Mouse (Mus musculus) midbrain, embryonic 16.5 days (tissue): Measurements from ENCODE around the gene Gm10803. TPM values are rescaled to one million over a fixed set of nuclear protein-coding genes. Genes with fewer than 3 reads are reported as not detected.

Experiments used
- ATAC-seq: fragments of 200-750 bp; cut with Nextera tagmentation; 2 replicates; pipeline ENCODE4 v1.8.0; 2017; ENCODE audit warnings: moderate TSS enrichment
- H3K27ac ChIP-seq: fragments of 300-500 bp; sonication (generic); 2 replicates; pipeline ENCODE4 v1.5.1; 2014; ENCODE audit warnings: mild to moderate bottlenecking, low read length, mixed read lengths
- H3K27me3 ChIP-seq: fragments of 300-500 bp; sonication (generic); 2 replicates; pipeline ENCODE4 v1.6.1; 2014; ENCODE audit warnings: low read depth, low read length, mixed read lengths; ENCODE audit not compliant: control insufficient read depth, insufficient read depth
- H3K36me3 ChIP-seq: fragments of 300-500 bp; sonication (generic); 2 replicates; pipeline ENCODE4 v1.6.1; 2014; ENCODE audit warnings: mild to moderate bottlenecking, low read length, moderate library complexity, mixed read lengths; ENCODE audit not compliant: control insufficient read depth, insufficient read depth
- H3K4me1 ChIP-seq: fragments of 300-500 bp; sonication (generic); 2 replicates; pipeline ENCODE4 v1.6.1; 2014; ENCODE audit warnings: mild to moderate bottlenecking, low read length, mixed read lengths; ENCODE audit not compliant: control insufficient read depth, insufficient read depth
- H3K4me2 ChIP-seq: fragments of 300-500 bp; sonication (generic); 2 replicates; pipeline ENCODE4 v1.6.1; 2014; ENCODE audit warnings: mild to moderate bottlenecking, low read length, mixed read lengths
- H3K4me3 ChIP-seq: fragments of 300-500 bp; sonication (generic); 2 replicates; pipeline ENCODE4 v1.5.1; 2014; ENCODE audit warnings: low read depth, mild to moderate bottlenecking, low read length, moderate library complexity, mixed read lengths
- H3K9ac ChIP-seq: fragments of 300-500 bp; sonication (generic); 2 replicates; pipeline ENCODE4 v1.6.1; 2014; ENCODE audit warnings: low read depth, low read length, mixed read lengths
- H3K9me3 ChIP-seq: fragments of 300-500 bp; sonication (generic); replicated peaks from 2 replicates; pipeline ENCODE4 v1.6.1; 2014; ENCODE audit warnings: mild to moderate bottlenecking, low read length, mixed read lengths; ENCODE audit not compliant: control insufficient read depth, poor library complexity, severe bottlenecking
- WGBS: fragments of 180-500 bp; shearing (Covaris S2); extraction: QIAGEN DNeasy Blood & Tissue Kit; methylation state at CpG from one replicate; pipeline ENCODE4 v1.1.7; 2014; 5-methylcytosine and 5-hydroxymethylcytosine counted together
- polyA plus RNA-seq: library from polyadenylated mRNA; unstranded; fragments of >200 nt; fragmentation: Nextera tagmentation; extraction: Ambion mirVana; gene quantifications from 2 replicates; pipeline ENCODE4 v1.2.1, GENCODE M21; 2015

Gene Gm10803
- polyA plus RNA-seq, 1 experiment from 2014 or later, result not detected

DNA sequence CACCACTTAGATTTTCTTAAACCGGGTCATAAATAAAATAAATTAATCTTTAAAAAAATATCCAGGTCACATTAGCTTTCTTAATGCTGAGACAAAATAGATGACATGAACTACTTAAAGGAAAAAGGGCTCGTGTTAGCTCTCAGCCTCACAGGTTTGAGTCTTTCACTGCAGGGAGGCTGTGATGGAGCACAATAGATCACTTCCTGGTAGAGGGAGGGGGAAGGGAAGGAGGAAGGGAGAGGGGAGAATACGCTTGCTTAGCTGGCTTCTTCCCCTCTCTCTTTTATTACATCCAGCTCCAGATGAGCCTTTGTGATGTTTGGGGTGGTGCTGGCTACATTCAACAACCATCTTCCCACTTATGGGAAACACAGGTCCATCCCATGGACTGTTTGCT lies 20.9 kb downstream of the Gm10803 start:
- H3K4me1 ChIP-seq, result no peaks in the 10 kb centered on the region
- H3K27ac ChIP-seq, result no peak overlapping the region
- 38% methylated on average over 3 of the region's 3 CpGs for WGBS
- ATAC-seq, result no peak
- no peaks in the 10 kb centered on the region for H3K36me3 ChIP-seq
- H3K9ac ChIP-seq, result no peak overlapping the region
- no peaks in the 10 kb centered on the region for H3K27me3 ChIP-seq
- H3K4me3 ChIP-seq, result no peak overlapping the region
- no peaks in the 10 kb centered on the region for H3K9me3 ChIP-seq
- H3K4me2 ChIP-seq, result no peak overlapping the region

DNA sequence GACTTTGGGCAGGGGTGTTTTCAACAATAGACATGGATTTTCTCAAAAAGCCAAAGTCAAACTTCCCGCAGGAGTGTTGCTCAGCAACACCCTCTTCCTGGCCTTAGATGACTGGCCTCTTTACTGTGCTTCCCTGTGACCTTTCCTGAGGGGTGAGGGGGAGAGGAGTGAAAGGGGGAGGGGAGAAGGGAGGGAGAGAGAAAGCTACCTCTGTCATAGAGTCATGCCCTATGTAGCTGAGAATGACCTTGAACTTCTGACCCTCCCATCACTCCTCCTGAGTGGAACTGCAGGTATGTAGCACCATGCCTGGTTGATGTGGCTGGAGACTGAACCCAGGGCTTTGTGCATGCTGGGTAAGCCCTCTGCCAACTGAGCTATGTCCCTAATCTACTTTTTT lies 25.5 kb downstream of the Gm10803 start:
- H3K27ac ChIP-seq, result no peak overlapping the region
- no peak overlapping the region for H3K4me3 ChIP-seq
- no peaks in the 10 kb centered on the region for H3K9me3 ChIP-seq
- peaks cover 3% of the 10 kb centered on the region; the same call in 1 of the 2 replicates for H3K27me3 ChIP-seq
- ATAC-seq, result no peak
- H3K4me2 ChIP-seq, result no peak overlapping the region
- H3K4me1 ChIP-seq, result no peaks in the 10 kb centered on the region
- 50% methylated on average over 1 of the region's 1 CpGs for WGBS
- no peak overlapping the region for H3K9ac ChIP-seq
- H3K36me3 ChIP-seq, result no peaks in the 10 kb centered on the region

DNA sequence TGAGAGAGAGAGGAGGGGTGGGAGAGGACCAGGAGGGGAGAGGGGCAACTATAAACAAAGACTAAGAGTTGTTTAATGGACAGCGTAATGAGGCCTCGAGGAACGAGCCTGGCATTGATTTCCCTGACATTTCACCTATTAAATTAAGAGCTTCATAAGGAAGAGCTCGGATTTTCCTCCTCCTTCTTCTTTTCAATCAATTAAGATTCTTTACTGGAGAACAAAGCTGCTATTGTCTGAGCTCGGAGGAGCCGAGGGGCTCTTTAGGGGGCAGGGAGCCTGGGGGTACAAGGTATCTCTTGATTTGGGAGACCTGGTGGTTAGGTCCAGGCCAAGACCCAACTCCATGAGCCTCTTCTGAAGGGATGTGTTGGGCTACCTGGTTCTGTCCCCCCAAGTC lies 27.1 kb downstream of the Gm10803 start:
- H3K27ac ChIP-seq, result no peak overlapping the region
- ATAC-seq, result no peak
- H3K4me1 ChIP-seq, result no peaks in the 10 kb centered on the region
- H3K27me3 ChIP-seq, result peaks cover 3% of the 10 kb centered on the region; the same call in 1 of the 2 replicates
- WGBS, result 16% methylated on average over 6 of the region's 6 CpGs
- H3K4me2 ChIP-seq, result no peak overlapping the region
- H3K9me3 ChIP-seq, result no peaks in the 10 kb centered on the region
- no peaks in the 10 kb centered on the region for H3K36me3 ChIP-seq
- H3K4me3 ChIP-seq, result no peak overlapping the region
- no peak overlapping the region for H3K9ac ChIP-seq

DNA sequence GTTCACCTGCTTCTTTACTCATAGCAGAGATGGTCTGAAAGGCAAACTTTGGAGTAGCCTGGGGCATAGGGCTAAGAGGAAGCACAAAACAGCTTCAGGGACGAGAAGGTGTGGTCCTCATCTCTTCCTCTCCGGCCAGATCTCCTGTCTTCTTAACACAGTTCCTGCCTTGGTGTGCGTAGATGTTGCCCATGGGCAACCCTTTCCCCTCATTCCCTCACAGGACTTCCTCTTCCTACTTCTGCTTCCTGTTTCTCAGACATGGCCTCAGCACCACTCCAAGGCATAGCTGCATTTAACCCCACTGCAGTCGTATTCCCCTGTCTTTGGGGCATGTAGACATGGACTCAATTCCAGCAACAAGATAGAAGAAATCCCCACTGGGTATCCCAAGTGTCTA lies 29.5 kb downstream of the Gm10803 start:
- Histone ChIP-seq H3K4me1 (no peaks in the 10 kb centered on the region), H3K27me3 (peaks cover 3% of the 10 kb centered on the region; the same call in 1 of the 2 replicates), H3K9ac (no peak overlapping the region), H3K9me3 (no peaks in the 10 kb centered on the region), H3K4me2 (no peak overlapping the region), H3K27ac (no peak overlapping the region), H3K4me3 (no peak overlapping the region), H3K36me3 (no peaks in the 10 kb centered on the region)
- 79% methylated on average over 4 of the region's 4 CpGs for WGBS
- ATAC-seq, result no peak

DNA sequence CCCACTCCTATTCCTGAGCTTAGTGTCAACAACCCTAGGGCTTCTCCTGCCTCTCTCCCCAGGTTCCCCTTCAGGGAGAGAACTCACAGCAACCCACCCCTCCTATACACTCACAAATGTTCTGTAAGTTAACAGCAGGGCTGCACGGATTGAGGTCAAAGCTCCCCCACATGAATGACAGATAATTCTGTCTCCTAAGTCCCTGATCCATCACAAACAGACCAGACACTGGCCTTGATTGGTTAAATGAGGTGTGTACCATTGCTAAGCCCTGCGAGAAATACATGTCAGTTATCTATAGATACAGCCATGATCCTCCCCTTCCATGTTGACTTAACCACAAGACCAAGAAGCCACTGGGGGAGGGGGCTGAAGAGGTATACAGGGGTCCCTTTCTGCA lies 31.3 kb downstream of the Gm10803 start:
- H3K4me1 ChIP-seq, result no peaks in the 10 kb centered on the region
- H3K27me3 ChIP-seq, result peaks cover 3% of the 10 kb centered on the region; the same call in 1 of the 2 replicates
- no peaks in the 10 kb centered on the region for H3K36me3 ChIP-seq
- ATAC-seq, result no peak
- H3K4me2 ChIP-seq, result no peak overlapping the region
- no peaks in the 10 kb centered on the region for H3K9me3 ChIP-seq
- H3K27ac ChIP-seq, result no peak overlapping the region
- H3K9ac ChIP-seq, result no peak overlapping the region
- H3K4me3 ChIP-seq, result no peak overlapping the region
- 33% methylated on average over 2 of the region's 2 CpGs for WGBS

DNA sequence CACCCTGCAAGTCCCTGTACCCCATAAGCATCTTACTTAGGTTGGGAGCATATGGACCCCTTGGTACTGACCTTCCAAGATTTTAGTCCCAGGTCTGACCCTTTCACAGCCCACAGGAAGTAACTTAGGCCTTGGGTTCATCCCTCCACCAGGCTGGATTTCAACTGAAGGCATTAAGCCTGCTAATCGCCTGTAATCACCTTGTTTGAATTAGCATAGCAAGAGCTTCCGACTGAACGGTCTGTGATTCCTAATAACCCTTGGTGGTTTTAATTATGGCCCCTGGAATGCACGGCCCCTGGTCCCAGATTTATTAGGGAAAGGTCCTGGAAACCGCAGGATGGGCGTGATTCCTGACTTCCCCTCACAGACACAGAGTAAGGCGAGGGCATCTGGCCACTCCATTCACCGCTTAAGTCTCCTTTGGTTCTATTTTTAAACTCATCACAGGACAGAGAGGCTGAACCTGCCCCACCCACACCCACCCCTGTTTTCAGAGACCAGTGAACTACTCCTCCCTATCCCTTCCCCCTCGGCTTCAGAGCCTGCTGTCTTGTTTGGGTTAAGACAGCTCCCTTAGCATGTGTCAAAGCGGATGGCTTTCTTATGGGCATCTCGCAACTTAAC lies 31.9 kb downstream of the Gm10803 start:
- Histone ChIP-seq H3K4me2 (no peak overlapping the region), H3K4me3 (no peak overlapping the region), H3K4me1 (no peaks in the 10 kb centered on the region; the same call in 1 of the 2 replicates), H3K9me3 (no peaks in the 10 kb centered on the region), H3K27ac (no peak overlapping the region), H3K9ac (no peak overlapping the region), H3K36me3 (no peaks in the 10 kb centered on the region), H3K27me3 (peaks cover 3% of the 10 kb centered on the region; the same call in 1 of the 2 replicates)
- 21% methylated on average over 11 of the region's 11 CpGs for WGBS
- ATAC-seq, result no peak

DNA sequence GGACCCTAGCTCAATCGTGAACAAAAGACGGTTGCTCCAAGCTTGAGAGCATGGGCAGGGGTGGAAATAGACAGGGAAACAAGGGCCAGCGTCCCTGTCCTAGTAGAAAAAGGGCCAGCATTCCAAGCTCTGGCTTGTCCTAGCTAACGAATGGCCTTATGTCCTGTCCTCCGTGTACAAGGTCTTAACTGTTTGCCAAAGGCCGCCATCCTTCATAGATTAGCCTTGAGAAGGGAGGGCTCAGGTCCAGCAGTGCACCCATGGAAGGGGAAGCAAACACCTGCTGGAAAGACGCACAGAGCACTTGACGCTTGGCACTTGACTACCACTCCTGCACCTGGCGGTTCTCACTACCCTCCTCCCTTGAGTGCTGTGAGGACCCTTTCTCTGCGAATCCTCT lies 32.8 kb downstream of the Gm10803 start:
- H3K9ac ChIP-seq, result no peak overlapping the region
- H3K27me3 ChIP-seq, result peaks cover 3% of the 10 kb centered on the region; the same call in 1 of the 2 replicates
- no peak overlapping the region for H3K27ac ChIP-seq
- no peak overlapping the region for H3K4me2 ChIP-seq
- H3K36me3 ChIP-seq, result no peaks in the 10 kb centered on the region
- 82% methylated on average over 10 of the region's 10 CpGs for WGBS
- H3K4me1 ChIP-seq, result no peaks in the 10 kb centered on the region; the same call in 1 of the 2 replicates
- no peak for ATAC-seq
- no peak overlapping the region for H3K4me3 ChIP-seq
- no peaks in the 10 kb centered on the region for H3K9me3 ChIP-seq

DNA sequence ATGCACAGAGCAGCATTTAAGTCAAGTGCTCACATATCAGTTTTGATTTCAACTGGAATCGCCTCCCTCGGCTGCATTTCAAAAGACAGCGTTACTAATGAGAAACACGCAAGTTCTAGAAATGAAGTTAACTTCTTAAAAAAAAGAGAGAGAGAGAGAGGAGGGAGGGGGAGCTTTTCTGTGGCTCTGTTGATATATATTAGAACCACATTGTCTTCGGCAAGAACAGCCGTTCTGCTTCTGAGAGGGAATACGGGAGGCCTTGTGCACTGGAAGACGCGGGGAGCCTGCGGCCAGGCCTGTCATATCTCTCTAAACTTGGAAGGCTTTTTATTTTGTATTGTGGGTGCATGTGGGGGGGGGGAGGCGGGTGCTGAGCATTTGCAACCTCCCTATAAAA lies 36.8 kb downstream of the Gm10803 start:
- no peaks in the 10 kb centered on the region for H3K36me3 ChIP-seq
- H3K27ac ChIP-seq, result no peak overlapping the region
- 82% methylated on average over 10 of the region's 11 CpGs for WGBS
- H3K4me2 ChIP-seq, result no peak overlapping the region
- H3K4me3 ChIP-seq, result no peak overlapping the region
- H3K9me3 ChIP-seq, result no peaks in the 10 kb centered on the region
- no peak overlapping the region for H3K9ac ChIP-seq
- H3K27me3 ChIP-seq, result no peaks in the 10 kb centered on the region
- no peak for ATAC-seq
- no peaks in the 10 kb centered on the region; the same call in 1 of the 2 replicates for H3K4me1 ChIP-seq

DNA sequence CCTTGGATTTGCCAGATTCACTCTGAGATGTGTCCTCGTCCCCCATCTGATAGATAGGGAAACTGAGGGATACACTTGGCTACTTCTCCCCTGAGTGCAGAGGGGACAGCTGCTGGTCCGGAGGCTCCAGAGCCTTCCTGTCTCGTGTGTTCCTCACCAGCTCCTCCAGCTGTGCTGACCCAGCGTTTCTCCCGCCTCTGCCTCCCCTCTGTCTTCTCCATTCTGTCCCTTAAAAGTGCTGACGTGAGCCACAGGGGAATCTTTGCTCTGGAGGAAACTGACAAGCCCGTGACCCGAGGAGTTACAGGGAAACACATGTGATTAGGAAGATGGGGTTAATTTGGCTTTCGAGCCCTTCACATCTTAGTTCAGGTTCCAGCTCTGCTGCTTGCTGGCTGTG lies 39.4 kb downstream of the Gm10803 start:
- Histone ChIP-seq H3K4me1 (no peaks in the 10 kb centered on the region; the same call in 1 of the 2 replicates), H3K27ac (no peak overlapping the region), H3K9me3 (no peaks in the 10 kb centered on the region), H3K4me2 (no peak overlapping the region), H3K9ac (no peak overlapping the region), H3K27me3 (no peaks in the 10 kb centered on the region), H3K4me3 (no peak overlapping the region), H3K36me3 (no peaks in the 10 kb centered on the region)
- ATAC-seq, result no peak
- 69% methylated on average over 9 of the region's 9 CpGs for WGBS
